Mouse (Mus musculus) adrenal gland, postnatal 36 days (tissue): ENCODE measurements around the gene Tac4. TPM values are rescaled to one million over a fixed set of nuclear protein-coding genes. Genes with fewer than 3 reads are reported as not detected.

Source experiments
- DNase-seq, 2 experiments: peaks; one replicate each; pipeline ENCODE4 v3.0.0; 2021; ENCODE audit warnings: mixed read lengths in 1 of 2
- long read RNA-seq, 2 experiments: library from polyadenylated mRNA; stranded (forward); transcript quantifications; one replicate each; pipeline ENCODE4 v2.0.0; 2021; ENCODE audit warnings: borderline sequencing depth in 2 of 2
- total RNA-seq, 2 experiments: library from RNA; stranded (reverse); gene quantifications; 2 replicates each; pipeline ENCODE4 v1.2.3; 2021

Tac4 gene
- total RNA-seq, result not detected
- long read RNA-seq, experiment 1, partial matches to known transcripts, result 0 of 1 reads
- long read RNA-seq, experiment 1, other reads (novel, unspliced or antisense), result 1 of 1 reads
- long read RNA-seq, experiment 2, result 0 reads

DNA sequence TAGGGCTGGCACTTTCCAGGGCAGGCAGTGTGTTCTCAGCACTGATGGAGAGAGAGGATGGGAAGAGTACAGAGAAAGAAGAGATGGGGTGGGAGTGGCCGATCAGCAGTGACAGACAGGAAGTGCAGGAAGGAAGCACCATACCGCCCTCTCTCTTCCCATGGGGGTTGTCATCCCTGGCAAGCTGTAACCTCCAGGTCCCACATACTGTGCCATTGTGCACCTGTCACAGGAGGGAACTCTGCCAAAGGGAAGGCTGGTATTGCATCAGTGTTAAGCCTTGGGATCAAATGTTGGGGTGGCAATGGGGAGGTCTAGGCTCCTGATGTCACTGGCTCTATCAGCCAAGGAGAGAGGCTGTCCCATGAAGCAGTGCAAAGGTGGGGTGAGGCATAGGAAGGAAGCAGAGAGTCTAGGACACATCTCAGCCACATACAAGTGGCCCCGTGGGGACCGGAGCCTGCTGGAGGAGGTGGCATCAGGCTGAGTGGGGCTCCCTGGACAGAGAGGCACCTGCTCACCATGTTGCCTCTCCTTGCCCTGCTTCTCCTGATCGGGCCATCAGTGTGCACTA lies at the start of gene Tac4:
Gene Tac4, plus strand, starts transcription at position 352 of the 574 bp plus-strand sequence.
- DNase-seq, result no peak

DNA sequence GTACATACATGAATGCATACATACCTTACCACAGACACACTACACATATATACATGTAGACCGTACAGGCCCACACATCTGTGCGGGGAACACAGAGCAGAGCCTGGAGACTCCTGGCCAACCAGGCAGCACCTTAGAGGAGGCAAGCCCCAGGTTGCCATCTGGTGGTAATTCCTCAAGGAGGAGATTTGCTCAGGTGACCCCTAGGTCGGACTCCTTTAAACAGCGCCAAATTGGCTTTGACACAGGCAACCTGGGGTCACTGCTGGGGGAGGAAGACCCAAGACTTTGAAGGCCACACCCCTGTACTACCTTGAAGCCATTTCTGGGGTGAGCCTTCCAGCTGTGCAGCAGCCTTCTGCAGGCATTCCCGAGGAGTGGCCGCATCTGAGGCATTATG lies 47.7 kb upstream of the Tac4 start:
- no peak for DNase-seq

GRCm38 (mm10) chr11:95214305-95214704 lies 47.0 kb upstream of the Tac4 start:
- DNase-seq, result no peak

DNA sequence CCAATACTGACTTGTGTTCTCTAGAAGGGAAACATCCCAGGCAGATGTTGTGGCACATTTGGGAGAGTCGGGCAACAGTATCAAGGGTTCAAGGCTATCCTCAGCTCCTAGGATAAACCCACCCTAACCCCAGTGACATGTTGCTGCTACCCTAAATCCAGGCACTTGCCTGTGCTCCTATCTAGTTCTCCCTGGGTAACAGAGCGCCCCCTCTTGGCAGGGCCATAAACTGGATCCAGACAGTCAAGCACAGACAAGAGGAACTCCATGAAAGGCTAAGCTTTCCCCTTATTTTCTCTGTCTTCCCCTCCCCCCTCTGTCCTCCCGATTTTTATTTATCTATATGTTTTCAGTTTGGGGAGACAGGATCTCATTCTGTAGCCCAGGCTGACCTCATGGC lies 45.1 kb upstream of the Tac4 start:
- DNase-seq, result peak in 1 of 2 experiments; percentile 22

GRCm38 (mm10) chr11:95219111-95219510 lies 42.2 kb upstream of the Tac4 start:
- DNase-seq, result no peak

- peak; percentile 61 to 65 for DNase-seq
These were observed 37.9 kb upstream of the Tac4 start for GRCm38 (mm10) chr11:95223473-95223872.

GRCm38 (mm10) chr11:95224124-95224893 lies 37.0 kb upstream of the Tac4 start:
- no peak for DNase-seq

DNA sequence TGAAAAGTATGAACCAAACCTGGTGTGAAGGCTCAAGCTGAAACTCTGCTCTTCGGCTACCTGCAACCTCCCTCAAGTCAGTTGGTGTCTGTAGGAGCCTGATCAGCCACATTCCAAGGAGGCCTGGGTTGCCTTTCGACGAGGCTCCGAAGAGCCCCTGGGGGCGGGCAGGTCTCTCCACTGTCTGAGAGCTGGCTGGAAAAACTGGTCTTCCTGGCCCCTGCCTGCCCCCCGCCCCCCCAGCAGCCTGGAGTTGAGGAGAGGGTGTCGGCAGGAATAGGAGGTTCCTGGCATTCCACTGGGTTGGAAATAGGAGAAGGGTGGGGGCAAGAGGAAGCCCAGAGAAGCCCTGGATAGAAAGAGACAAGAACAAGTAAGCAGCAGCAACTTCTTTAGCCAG lies 35.9 kb upstream of the Tac4 start:
- DNase-seq, result no peak

DNA sequence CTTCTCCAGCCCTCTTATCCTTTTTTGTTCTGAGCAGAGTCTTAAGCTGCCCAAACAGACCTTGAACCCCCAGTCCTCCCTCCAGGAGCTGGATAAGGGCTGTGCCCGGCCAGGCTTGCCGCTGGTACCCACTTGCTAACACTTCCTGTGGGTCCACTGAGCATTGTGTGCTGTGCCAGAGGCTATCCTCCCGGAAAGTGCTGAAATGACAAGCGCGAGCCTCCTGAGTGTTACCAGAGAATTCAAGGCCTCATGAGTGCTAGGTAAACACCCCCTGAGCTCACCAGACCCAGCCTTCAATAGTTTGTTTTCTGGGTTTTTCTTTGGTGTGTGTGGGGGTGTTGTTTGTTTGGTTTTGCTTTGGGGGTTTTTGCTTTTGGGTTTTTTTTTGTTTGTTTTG lies 33.9 kb upstream of the Tac4 start:
- no peak for DNase-seq

- DNase-seq, result peak; percentile 73 to 78
These were observed 29.5 kb upstream of the Tac4 start for GRCm38 (mm10) chr11:95231688-95232328.

DNA sequence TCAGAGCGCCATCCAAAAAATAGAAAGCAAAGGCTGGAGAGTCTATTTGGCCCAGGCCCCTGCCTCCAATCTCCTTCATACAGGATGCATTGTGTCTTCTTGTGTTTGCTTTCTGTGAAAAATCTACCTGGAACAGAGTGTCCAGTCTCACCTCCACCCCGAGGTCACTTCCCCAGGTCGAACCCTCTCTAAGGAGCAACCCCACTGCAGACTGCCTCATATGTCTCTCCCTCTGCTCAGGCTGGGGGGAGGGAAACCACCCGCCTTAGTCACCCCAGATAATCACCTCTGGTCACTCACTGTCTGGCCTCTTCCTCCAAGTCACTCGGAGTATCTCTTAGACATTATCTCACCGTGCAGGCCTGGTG lies 29.0 kb upstream of the Tac4 start:
- no peak for DNase-seq

- no peak for DNase-seq
These were observed 22.9 kb upstream of the Tac4 start for GRCm38 (mm10) chr11:95238477-95238876.

DNA sequence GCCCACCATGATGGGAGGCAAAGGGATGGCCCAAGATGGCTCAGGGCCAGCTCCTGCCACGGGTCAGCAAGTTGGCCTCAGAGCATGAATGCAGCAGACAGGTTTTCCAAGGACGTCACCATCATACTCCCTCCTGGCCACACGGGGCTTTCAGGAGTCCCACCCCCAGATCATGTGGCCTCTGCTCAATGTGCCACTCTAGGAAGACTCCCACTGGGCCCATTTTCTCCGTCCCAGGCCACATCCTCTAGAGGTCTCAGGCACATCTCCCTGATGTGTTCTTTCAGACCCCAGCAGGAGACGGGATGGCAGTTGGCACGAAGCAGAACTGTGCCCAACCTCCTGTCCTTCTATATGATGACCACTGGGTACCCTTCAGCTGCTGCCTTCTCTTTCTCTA lies 18.7 kb upstream of the Tac4 start:
- DNase-seq, result no peak

GRCm38 (mm10) chr11:95245456-95245855 lies 15.9 kb upstream of the Tac4 start:
- DNase-seq, result no peak

DNA sequence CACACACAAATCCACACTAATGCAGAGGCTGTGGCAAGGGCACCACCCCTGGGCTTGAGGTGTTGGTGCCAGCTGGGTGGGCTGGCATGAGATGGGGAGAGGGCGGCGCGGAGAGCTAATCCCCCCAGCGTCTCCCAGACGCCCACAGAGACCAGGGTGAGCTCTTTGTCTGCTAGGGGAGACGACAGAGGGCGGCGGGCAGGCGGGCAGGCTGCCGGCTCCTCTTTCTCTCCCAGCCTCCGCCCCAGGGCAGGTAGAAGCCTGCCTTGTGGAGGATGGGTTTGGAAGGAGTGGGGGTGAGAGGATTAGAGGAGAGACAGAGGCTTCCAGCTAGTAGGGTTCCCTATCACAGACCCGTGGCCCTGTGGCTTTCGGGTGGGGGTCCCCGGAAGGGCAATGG lies 14.3 kb upstream of the Tac4 start:
- DNase-seq, result no peak

DNA sequence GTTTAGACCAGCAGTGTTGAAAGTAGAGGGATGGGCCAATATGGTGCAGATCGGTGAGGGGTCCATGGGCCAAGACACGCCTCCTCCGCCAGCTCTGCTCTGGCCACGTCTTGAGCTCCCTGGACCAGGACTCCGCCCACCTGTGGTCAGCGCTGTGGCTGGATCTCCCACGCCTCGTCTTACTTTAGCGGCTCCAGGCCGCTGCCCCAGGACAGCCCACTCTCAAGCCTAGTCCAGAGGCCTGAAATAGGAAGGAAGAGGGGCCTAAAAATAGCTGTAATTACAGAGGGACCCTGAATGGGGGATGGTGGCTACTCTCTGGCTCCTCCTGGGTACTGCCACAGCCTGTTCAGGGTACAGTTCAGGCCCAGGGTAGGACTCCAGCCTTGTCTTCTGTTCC lies 11.2 kb upstream of the Tac4 start:
- no peak for DNase-seq

DNA sequence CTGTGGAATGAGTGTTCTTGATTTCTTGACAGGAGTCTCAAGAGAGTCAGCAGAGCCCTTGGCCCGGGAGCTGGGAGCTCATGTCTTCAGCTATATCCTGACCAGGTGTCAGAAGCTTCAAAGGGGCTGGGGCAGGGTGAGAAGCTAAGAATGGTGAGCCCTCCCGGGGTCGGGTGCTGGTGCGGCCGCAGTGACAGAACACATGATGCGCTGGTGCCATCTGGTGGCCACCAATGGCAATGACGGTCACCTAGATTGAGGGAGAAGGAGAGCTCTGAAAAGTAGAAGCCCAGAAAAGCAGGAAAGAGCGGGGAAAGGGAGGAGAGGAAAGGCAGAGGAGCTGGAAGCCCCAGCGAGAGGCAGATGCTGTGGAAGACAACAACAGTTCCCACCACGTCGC lies 10.0 kb upstream of the Tac4 start:
- peak; percentile 66 to 81 for DNase-seq

DNA sequence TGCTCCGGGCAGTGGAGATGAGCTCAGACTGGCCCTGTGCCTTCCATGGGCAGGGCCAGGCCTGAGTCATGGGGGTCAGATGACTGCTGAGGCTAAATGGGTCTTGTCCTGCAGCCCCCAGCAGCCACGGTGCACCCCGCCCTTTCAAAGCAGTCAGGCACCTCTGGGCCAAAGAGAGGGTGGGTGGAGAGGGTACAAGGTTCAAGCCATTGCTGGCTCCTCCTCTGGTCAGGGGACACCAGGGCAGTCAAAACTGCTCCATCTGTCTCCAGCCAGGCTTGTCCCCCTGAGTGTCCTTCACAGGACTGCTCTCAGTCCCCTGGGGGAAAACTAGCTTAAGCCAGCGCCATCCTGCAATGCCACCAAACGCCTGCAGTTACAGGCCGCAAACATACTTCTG lies 9.2 kb upstream of the Tac4 start:
- DNase-seq, result no peak

- DNase-seq, result no peak
These were observed 7.2 kb upstream of the Tac4 start for GRCm38 (mm10) chr11:95254165-95254564.

DNA sequence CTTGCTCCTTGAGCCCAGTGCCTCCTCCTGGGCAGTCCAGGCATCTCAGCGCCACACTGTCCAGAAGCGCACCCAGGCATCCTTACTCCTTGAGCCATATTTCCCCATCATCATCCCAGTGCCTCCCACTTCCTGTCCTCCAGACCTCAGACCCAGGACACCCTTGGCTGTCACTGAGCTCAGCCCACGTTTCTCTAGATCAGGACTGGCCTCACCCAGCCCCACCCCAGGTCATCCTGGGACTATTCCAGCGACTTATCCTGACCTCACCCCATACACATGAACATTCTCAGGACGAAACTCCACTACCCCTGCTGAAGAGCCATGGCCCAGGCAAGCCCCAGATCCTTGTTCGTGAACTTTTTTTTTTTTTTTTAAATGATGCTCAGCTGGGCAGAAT lies 5.6 kb upstream of the Tac4 start:
- DNase-seq, result no peak

GRCm38 (mm10) chr11:95257930-95258329 lies 3.4 kb upstream of the Tac4 start:
- DNase-seq, result no peak

GRCm38 (mm10) chr11:95258490-95258889 lies 2.8 kb upstream of the Tac4 start:
- peak; percentile 84 to 90 for DNase-seq

DNA sequence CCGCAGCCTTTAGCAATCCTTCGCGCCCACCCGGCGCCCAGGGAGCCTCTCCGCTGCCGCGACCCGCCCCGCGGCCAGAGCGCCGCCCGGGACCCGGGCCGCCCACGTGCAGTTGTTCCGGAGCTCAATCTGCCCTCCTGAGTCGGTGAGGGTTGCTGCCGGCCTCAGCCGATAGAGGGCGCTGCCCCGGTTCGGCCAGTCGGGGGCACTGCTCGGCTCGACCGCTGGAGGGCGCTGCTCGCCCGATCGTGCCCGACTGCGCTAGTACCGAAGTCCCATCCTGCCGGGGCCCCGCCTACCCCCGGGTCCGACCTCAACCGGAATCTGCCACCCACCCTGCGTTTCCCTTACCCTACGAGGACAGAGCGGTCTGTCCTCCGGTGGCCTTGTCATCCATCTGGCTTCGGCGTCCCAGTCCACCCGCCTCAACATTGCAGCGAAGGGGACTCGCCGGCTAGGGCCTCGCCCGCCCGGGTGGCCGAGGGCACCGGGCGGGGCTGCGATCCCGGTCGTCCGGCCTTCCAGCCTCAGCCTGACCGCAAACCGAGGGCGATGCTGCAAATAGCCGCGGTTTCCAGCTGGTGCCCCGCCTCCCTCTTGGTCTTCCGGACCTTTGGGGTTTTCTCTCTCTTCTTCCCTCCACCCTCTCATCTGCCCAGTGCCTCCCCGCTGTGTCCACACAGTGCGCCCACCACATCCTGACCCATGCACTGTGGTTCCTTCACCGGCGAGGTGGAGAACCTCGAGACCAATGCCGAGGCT lies 2.1 kb upstream of the Tac4 start:
- peak; percentile 93 to 96 for DNase-seq
